In genomic region chr19:40238175-40238850, GRCm38 (mm10) we compare ENCODE assay signal across 1 mouse cellular context.
TF ChIP-seq lines count a peak whose summit lies in the region.

No protein-coding gene starts in this region.

TF ChIP-seq in MEL, 35 proteins besides CTCF, POLR2A, EP300 and RAD21 (continued from another document):
- no peak for TF ChIP-seq BHLHE40 (IDR thresholded peaks at IDR 0.05; ENCODE audit: borderline replicate concordance, low read depth, low read length)
- 0 out of 2 replicates have a peak, but pooled peaks have one; percentile 12 for TF ChIP-seq MYB (IDR thresholded peaks at IDR 0.05; ENCODE audit: low read depth, low read length)
- no peak for TF ChIP-seq NRF1 (IDR thresholded peaks at IDR 0.05; ENCODE audit: insufficient read depth, low read depth, low read length, poor library complexity, severe bottlenecking)
- no peak for TF ChIP-seq ZKSCAN1 (IDR thresholded peaks at IDR 0.05; ENCODE audit: low read depth, low read length)
- peak; percentile 85 for TF ChIP-seq RCOR1 (IDR thresholded peaks at IDR 0.05; ENCODE audit: low read depth, low read length)
- peak; percentile 83 for TF ChIP-seq ZNF384 (IDR thresholded peaks at IDR 0.05; ENCODE audit: low read depth, low read length)
- TF ChIP-seq USF2 (IDR thresholded peaks at IDR 0.05; ENCODE audit: borderline replicate concordance in 1 of 2, insufficient read depth in 1 of 2, low read depth in 1 of 2, low read length in 2 of 2): no peak
- no peak for TF ChIP-seq ZMIZ1 (IDR thresholded peaks at IDR 0.05; ENCODE audit: low read depth, low read length)
- TF ChIP-seq ELF1 (IDR thresholded peaks at IDR 0.05; ENCODE audit: low read depth, low read length): no peak
- TF ChIP-seq MXI1 (IDR thresholded peaks at IDR 0.05; ENCODE audit: low read depth, low read length): no peak
- no peak for TF ChIP-seq POLR2AphosphoS5 (IDR thresholded peaks at IDR 0.05; ENCODE audit: borderline replicate concordance, low read depth, low read length)
- 0 out of 2 replicates have a peak, but pooled peaks have one; percentile 13 for TF ChIP-seq TCF12 (IDR thresholded peaks at IDR 0.05; ENCODE audit: low read depth, low read length)
- no peak for TF ChIP-seq TBP (IDR thresholded peaks at IDR 0.05; ENCODE audit: low read depth, low read length)
- no peak for TF ChIP-seq CHD2 (IDR thresholded peaks at IDR 0.05; ENCODE audit: low read length)
- TF ChIP-seq MAFK (IDR thresholded peaks at IDR 0.05; ENCODE audit: borderline replicate concordance, low read depth, low read length): no peak
- no peak for TF ChIP-seq JUND (IDR thresholded peaks at IDR 0.05; ENCODE audit: low read depth, low read length)
- TF ChIP-seq USF1 (IDR thresholded peaks at IDR 0.05; ENCODE audit: low read depth, low read length): no peak
- no peak for TF ChIP-seq MAZ (IDR thresholded peaks at IDR 0.05; ENCODE audit: low read depth, low read length)
- TF ChIP-seq MAX (IDR thresholded peaks at IDR 0.05; ENCODE audit: low read length): 0 out of 2 replicates have a peak, but pooled peaks have one; percentile 19
- no peak for TF ChIP-seq GABPA (IDR thresholded peaks at IDR 0.05; ENCODE audit: low read depth, low read length)
- no peak for TF ChIP-seq ZC3H11A (IDR thresholded peaks at IDR 0.05; ENCODE audit: low read depth, low read length)
- no peak for TF ChIP-seq UBTF (IDR thresholded peaks at IDR 0.05; ENCODE audit: borderline replicate concordance, insufficient read depth, low read depth, low read length)
- TF ChIP-seq SIN3A (IDR thresholded peaks at IDR 0.05; ENCODE audit: low read length): no peak
- TF ChIP-seq HCFC1 (IDR thresholded peaks at IDR 0.05; ENCODE audit: low read depth, low read length): no peak
- no peak for TF ChIP-seq CHD1 (IDR thresholded peaks at IDR 0.05; ENCODE audit: low read depth, low read length)
- TF ChIP-seq E2F4 (IDR thresholded peaks at IDR 0.05; ENCODE audit: borderline replicate concordance, low read depth, low read length): no peak
- TF ChIP-seq MEF2A (IDR thresholded peaks at IDR 0.05; ENCODE audit: extremely low read depth, insufficient replicate concordance, low read depth, low read length, poor library complexity, severe bottlenecking): no peak
- no peak for TF ChIP-seq POLR2AphosphoS2 (IDR thresholded peaks at IDR 0.05; ENCODE audit: low read length)
- TF ChIP-seq SMC3 (IDR thresholded peaks at IDR 0.05; ENCODE audit: low read depth, low read length): no peak
- no peak for TF ChIP-seq KAT2A (conservative IDR thresholded peaks at IDR 0.05; ENCODE audit: low read depth, low read length)
- TF ChIP-seq MYC (IDR thresholded peaks at IDR 0.05; ENCODE audit: low read depth, low read length): no peak; the same call in 1 of the 2 replicates
